Mouse (Mus musculus): ENCODE results near the gene Kcnmb2.

Gene Kcnmb2

DNA sequence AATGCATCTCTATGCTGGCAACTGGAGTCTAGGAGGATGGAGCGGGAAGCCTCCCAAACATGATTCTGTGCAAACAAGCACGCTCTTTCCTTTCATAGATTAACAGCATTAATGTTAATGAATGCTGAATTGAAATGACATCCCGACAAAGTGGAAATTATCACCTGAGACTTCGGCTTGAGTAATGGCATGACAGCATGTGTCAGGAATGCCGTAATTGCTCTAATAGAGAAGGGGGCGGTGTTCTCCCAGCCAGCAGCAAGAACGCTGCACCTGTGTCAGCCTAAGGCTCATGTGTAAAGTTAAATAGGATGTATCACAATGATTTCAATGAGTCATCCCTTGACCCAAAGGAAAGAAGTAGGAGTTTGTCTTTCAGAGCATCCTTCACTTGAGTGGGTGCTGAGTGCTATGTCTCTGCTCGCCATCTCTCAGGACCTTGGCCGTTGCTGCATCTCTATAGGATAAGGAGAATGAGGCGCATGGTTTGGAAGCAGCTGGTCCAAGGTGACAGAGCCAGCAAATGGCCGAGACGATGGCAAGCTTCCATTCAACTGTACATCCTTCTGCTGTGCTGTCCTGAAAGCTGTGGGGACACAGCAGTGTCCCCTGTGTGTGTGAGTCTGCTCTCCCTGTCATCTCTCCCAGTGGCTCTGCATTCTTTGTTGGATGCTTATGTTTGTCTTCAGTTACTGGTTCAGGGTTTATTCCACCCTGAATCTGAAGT lies 110.1 kb downstream of the Kcnmb2 start:
- DNase-seq (ENCODE audit: low spot score), result no peak

GRCm38 (mm10) chr3:32020981-32021380 lies 118.7 kb downstream of the Kcnmb2 start:
- no peak for DNase-seq (ENCODE audit: low spot score)

DNA sequence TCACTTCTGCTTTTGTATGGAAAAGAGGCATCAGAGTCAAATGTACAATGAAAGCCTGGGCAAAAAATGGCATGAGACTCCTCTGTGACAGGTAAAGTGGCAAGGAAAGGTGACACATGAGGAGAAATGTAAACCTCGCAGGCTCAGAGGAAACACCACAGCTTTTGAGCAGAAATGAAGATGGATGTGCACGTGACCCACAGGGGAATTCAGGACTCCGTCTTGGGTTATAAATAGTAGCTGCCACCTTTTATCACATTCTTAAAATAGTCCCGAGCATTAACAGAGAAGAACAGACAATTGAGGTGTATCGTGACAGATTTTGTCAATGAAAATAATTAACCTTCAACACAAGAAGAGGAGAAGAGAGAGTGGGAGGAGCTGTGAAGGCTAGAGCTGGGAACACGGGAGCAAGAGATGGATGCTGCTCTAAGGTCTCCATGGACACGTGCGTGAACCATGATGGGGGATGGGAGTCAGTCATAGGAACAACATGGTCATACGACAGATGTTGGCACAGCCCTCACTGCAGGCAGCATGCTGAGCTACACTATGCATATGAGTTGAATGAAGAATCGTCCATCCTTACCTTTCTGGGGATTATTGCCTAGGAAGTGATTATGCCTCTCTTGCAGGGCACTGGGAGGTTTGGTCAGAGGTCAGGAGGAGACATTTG lies 127.2 kb downstream of the Kcnmb2 start:
- no peak for DNase-seq (ENCODE audit: low spot score)

DNA sequence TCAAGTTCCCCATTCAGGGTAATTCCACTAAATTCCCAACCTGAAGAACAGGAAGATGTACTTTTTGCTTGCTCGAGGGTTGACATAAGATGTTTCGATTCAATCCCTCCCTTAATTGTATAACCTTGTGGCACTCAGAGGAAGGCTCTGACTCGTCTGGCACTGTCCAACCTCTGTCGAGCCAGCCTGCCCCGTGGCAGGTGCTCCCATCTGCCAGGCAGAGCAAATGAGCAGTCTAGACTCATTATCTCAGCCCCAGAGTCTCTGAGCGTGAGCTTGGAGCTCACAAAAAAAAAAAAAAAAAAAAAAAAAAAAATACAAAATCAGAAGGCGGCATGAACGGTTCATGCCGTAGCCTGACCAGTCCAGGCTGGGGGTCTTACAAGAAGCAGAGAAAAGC lies 130.1 kb downstream of the Kcnmb2 start:
- no peak for DNase-seq (ENCODE audit: low spot score)

GRCm38 (mm10) chr3:32043814-32044213 lies 141.5 kb downstream of the Kcnmb2 start:
- DNase-seq (ENCODE audit: low spot score), result no peak

GRCm38 (mm10) chr3:32048777-32049176 lies 146.5 kb downstream of the Kcnmb2 start:
- DNase-seq (ENCODE audit: low spot score), result no peak

DNA sequence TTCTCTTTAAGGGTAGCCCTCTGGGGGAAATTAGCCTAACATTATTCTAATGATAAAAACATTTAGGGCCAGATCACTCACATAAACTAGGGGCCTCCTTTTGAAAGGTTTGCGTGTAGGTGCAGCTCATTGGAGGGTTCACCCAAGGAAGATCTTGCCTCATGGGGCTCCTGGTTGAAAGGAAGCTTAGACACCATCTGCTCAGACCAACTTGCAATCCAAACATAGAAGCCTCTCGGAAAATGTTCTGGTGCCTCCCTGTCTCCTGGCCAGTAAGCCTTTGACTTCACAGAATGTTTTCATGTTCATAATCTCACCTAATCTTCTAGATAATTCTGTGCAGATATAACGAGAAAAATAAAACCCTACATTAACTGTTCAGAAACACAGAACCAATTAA lies 150.3 kb downstream of the Kcnmb2 start:
- no peak for DNase-seq (ENCODE audit: low spot score)

DNA sequence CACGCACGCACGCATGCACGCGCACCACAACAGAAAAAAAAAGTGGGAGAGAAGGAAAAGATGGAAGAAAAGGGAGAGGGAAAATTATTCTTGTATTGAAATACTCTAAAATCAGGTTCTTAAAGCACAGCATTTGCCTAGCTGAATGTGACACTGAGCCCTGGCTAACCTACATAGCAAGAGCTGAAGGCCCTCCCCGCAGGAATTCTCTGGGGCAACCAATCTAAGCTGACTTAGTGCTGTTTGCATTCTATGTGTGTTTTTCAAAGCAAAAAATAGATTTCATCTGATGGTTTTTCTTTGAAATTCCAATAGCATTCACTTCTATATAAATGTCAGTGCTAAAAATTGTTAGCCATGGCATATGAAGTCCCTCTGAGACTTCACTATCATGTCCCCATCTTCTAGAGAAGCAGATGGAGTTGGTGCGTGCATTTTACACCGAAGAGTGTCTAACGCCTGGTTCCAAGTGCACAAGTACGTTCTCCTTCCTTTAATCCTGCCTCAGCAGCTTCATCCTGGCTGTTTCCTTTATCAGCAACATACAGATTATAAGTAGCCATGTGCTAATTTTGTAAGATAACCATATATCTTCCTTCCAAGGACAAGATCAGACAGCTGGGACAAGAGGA lies 151.4 kb downstream of the Kcnmb2 start:
- no peak for DNase-seq (ENCODE audit: low spot score)

- DNase-seq (ENCODE audit: low spot score), result no peak
Measured at GRCm38 (mm10) chr3:32059888-32060656, 157.8 kb downstream of the Kcnmb2 start.

DNA sequence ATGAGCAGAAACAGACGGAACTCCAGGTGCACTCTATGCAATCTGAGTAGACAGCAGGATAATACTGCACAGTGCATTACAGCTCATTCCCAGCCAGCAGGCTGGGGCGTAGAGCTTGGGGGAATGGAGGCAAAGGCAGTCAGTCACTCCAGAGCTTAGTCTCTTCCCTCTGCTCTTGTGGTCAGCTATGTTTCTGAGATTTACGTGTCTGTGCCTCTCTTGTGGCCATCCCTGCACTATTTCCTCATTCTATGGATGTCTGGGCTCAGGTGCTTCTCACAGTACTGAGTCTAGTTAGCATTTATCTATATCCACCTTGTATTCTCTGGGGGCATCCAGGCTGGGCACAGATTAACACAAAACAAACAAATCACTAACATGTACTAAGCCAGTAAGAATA lies 160.4 kb downstream of the Kcnmb2 start:
- no peak for DNase-seq (ENCODE audit: low spot score)

DNA sequence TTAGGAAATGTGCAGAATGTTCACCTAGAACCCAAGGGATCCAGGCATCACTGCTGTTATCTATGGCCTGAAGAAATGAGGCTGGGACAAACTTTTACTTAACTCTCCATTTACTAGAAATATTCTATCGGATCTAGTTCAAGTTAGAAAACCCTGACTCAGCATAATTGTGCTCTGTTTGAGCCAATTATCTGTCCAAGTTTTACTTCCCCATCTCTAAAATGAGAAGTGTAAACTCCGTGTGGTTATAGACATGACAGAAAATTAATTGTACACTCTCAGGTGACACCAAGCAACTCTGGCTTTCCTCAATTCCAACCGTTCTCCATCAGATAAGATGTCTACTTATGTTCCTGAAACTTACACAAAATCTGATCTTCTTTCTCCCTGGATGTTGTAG lies 161.0 kb downstream of the Kcnmb2 start:
- no peak for DNase-seq (ENCODE audit: low spot score)

GRCm38 (mm10) chr3:32067004-32067935 lies 165.0 kb downstream of the Kcnmb2 start:
- no peak for DNase-seq (ENCODE audit: low spot score)

DNA sequence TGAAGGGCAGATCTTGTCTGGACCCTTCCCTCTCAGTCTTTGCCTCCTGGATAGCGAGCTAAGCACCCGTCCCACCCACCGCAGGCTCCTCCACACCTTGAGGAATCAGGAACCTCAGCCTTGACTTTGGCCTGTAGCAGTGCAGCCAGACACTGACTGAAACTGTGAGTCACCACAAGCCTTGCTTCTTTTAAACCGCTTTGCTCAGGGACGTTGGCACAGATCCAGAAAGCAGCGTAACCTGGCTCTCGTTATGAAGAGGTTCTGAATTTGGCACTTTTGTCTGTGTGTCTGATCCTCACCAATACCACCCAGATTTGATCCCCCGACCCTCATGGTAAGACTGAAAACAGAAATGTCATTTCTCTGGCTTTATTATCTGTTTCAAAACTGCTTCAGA lies 171.6 kb downstream of the Kcnmb2 start:
- DNase-seq (ENCODE audit: low spot score), result no peak

DNA sequence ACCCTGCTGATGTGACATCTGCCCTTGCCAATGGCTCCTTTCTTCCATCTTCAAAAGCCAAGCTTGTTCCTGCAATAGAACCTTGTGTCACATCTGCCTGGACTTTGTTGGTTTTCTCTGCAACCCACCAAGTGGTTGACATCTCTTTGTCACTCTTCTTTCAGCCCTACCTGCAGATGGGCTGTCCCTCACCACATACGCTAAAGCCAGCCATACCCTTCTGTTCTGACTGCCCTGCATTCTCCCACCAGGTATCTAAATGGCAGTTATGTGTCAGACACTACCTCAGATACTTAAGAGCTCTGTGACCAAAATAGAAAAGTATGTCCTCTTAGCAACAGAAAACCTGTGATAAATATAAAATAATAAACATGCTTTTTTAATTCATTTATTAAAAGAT lies 186.5 kb downstream of the Kcnmb2 start:
- no peak for DNase-seq (ENCODE audit: low spot score)

- DNase-seq (ENCODE audit: low spot score), result no peak
Measured at GRCm38 (mm10) chr3:32101391-32101790, 199.1 kb downstream of the Kcnmb2 start.

DNA sequence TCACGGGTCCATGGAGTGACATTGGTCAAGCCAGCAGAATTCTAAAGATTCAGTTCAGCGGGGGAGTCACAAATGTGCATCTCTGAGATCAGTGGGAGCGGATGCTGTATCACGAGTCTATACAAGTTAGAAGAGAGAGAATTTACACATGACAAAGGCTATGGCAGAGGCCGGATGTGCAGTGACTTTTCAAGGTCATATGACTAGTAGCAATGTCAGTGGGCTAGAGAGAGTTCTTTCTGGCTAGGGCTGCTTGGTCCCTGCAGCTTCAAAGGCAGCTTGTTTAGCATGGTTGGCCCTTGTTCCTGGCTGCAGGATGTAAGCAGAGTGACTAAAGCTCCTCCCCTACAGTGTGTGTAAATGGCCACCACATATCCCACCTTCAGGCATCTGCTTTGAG lies 217.5 kb downstream of the Kcnmb2 start:
- no peak for DNase-seq (ENCODE audit: low spot score)

GRCm38 (mm10) chr3:32121731-32122130 lies 219.4 kb downstream of the Kcnmb2 start:
- no peak for DNase-seq (ENCODE audit: low spot score)

- DNase-seq (ENCODE audit: low spot score), result no peak
Measured at GRCm38 (mm10) chr3:32125431-32125830, 223.1 kb downstream of the Kcnmb2 start.

DNA sequence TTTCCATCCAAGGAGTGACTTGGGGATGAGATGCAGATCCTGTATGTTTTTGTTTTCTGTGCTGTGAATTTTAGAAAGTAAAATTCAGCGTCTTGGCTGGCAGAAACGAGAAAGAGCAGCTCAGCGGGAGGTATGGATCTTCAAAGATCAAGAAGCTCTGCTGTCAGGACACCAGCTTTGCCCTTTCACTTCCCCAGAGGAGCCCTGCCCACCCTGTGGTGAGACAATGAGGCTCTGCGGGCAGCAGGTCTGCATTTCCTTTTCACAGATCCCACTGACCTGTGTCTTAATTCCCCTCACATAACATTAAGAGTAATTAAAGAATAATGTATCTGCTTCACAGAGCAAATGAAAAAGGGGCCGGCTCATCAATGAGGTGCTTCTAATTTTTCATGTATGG lies 226.1 kb downstream of the Kcnmb2 start:
- DNase-seq (ENCODE audit: low spot score), result no peak

- DNase-seq (ENCODE audit: low spot score), result no peak
Measured at GRCm38 (mm10) chr3:32130696-32131095, 228.4 kb downstream of the Kcnmb2 start.

DNA sequence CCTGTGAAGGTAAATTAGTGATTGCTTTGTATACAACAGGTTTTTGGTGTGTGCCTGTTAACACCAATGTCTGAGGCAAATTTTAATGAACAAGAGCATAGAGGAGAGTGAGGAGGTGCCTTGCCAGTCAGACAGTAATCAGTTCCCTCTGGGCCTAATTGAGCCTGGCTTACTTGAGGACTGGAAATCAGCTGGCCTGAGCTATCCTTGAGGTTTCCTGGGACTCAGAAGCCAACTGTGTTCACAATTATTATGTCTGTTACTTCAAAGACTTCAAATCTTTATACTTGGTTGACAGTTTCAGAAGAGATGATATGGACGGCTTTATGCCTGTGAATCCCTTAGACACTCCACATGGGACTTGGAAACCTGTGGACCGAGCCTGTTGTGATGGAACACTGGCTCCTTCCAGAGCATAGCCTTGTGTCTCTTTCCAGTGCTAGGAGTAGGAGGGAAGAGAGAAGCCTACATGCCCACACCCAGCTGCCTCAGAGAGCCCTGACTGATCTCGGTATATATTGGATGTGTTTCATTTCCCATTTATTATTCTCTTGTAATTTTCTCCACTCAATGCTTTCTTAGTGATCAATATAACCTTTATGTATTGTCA lies 230.2 kb downstream of the Kcnmb2 start:
- DNase-seq (ENCODE audit: low spot score), result no peak
